Mouse (Mus musculus) cerebellum, adult 11 months (tissue): Measurements from ENCODE around the gene Ankrd34a.
"Not testable (repeated sequence)": the region's sequence is repeated elsewhere in the genome, so short reads cannot be mapped to it uniquely, and the experiment has no call there.

Source experiments
- DNase-seq: peaks from one replicate; pipeline ENCODE4 v3.0.0; 2022

Gene Ankrd34a

DNA sequence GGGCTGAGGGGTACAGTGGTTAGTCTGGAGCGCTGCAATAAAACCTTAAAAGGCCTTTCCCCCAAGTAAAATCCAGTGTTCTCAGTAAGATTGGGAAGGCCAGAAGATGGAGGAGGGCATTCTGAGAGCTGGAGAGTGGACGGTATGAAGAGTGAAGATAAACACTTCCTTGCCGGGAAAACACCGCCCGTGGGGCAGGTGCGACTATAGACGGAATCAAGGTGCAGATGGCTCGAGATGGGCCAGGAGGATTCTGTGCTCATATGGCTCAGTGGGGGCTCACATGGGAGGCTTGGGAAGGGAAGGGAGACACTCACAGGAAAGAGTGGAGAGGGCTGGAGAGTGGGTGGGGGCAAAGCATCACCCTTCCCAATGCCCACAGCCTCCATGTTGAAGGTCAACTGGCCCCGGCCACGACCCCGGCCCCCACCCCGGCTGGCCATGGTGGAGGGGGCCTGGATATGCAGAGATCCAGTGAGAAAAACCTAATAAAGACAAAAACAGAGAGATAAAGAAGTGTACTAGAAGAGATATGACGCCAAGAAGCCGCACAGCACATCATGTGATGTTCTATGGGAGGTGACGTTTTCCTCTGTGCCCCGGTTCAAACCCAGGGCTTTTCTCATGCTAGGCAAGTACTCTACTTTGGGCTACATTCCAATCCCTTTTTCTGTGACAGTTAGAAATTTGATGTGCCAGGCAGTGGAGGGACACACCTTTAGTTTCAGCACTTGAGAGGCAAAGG is 14.5 kb upstream of the Ankrd34a start:
- DNase-seq: no peak

DNA sequence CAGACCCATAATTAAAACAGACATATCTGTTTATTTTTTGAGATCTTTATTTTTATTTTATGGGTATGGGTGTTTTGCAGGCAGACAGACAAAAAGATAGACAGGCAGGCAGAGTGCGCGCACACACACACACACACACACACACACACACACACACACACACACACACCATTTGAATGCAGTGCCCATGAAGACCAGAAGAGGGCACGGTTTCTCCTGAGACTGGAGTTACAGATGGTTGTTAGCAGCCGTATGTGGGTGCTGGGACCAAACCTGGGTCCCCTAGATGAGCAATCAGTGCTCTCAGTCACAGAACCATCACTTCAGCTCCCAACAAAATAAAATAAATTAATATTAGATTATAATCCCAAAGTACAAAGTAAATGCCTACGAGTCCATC is 13.1 kb upstream of the Ankrd34a start:
- DNase-seq: no peak

DNA sequence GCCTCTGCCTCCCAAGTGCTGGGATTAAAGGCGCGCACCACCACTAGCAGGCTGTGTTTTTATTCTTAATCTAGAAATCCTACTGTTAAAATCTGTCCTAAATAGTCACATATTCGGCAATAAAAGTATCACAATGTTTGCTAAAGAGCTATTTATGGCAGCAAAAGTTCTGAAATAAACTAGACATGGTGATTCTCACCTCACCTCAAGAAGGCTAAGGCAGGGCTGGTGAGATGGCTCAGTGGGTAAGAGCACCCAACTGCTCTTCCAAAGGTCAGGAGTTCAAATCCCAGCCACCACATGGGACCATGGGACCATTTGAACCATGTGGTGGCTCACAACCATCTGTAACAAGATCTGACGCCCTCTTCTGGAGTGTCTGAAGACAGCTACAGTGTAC is 5.8 kb upstream of the Ankrd34a start:
- no peak for DNase-seq

DNA sequence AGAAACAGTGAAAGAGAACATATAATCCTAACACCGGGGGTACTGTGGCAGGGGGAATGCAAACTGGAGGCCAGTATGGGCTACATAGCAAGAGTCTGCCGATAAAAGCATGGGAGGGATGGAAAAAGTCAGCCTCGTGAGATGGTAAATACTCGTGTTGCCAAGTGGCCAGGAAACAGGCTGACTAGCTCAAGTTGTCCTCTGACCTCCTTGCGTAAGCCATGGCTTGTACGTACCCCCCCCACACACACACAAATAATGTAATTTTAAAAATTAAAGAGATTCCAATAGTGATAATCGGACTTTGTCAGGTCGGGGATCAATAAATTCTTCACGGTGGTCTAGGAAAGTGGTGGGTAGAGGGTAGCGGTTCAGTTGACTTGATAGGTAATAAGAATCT is 3.1 kb upstream of the Ankrd34a start:
- peak; percentile 45 for DNase-seq

DNA sequence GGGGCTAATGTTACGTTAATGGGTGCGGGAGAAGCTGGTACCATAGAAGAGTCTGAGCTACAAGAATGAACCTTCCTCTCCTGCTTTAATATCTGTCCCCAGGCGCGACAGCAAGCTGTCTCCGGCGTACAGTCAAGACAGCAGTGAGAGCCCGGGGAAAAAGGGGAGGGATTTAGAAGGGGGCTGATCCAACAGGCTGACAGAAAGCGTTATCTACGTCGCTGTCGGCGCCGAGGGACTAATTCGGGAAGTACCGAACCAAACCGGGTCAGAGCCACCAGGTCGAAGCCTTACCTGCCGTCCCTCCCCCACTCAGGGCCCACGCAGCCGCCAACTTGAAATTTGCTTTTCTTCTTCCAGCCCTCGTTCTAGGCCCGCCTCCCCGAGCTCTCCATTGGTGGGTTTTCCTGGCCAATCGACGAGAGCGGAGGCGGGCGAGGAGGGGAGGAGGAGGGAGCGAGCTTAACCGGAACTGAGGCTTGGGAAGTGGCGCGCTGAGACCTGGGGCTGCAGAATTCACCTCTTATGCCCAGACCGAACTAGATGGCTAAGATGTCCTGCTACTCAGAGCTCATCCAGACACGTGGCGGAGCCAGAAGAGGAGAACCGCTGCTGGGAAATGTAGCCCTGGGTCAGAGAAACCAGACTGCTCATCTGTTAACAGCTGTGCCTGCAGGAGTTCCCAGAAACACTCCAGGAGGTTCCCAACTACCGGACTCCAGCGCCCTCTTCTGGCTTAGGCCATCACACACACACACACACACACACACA is 2.5 kb upstream of the Ankrd34a start, which contains the start of gene Polr3gl:
TSS of gene Polr3gl (minus strand) at position 392 of the 771 bp plus-strand sequence.
- DNase-seq: peak; percentile 95

DNA sequence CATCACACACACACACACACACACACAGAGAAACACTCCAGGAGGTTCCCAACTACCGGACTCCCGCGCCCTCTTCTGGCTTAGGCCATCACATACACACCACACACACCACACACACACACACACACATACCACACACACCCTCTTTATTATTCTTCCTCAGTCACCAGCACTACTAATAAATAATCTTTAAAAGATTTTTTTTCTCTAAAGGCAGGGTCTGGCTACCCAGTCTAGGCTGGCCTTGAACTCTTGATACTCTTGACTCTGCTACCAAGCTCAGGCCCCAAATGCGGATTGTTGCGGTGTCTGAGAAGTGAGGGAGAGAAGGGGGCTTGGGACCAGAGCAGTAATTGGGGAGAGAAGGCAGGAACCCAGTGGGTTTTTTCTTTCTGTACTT is 1.6 kb upstream of the Ankrd34a start:
- no peak for DNase-seq

DNA sequence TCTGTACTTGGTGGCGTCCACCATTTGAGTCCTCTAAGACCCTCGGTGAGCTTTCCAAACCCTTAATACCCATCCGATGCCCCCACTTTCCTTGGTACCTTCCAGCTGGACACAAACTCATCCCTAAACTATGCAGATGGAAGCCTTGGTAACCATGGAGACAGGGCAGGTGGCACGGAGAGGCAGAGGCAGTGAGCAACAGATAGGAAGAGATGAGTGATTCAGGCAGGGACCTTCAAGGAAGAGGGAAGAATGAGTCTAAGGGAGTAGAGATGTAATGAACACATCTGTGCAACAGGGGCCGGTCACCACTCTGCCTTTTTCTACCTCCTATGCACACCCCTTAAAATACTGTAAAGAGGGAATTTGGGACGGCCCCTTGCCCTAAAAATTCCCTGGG is 775 bp upstream of the Ankrd34a start:
- DNase-seq: peak; percentile 46

DNA sequence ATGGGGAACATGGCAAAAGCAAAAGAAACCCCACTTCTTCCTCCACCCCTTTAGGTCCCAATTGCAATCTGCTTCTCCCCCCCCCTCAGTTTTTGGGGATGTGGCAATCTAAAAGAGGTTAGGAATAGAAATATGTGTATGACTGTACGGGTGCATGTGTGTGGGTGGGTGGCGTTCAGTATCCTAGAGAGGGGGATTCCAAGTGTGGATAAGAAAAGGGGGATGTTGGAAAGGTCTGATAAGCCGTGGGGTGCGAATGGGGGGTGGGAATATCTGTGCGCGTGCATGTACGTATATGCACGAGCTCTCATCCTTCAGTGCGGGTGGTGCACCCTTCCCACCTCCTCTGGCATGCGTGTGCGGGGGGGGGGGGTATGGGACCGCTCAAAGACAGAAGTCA is 419 bp downstream of the Ankrd34a start:
- DNase-seq: peak; percentile 40

DNA sequence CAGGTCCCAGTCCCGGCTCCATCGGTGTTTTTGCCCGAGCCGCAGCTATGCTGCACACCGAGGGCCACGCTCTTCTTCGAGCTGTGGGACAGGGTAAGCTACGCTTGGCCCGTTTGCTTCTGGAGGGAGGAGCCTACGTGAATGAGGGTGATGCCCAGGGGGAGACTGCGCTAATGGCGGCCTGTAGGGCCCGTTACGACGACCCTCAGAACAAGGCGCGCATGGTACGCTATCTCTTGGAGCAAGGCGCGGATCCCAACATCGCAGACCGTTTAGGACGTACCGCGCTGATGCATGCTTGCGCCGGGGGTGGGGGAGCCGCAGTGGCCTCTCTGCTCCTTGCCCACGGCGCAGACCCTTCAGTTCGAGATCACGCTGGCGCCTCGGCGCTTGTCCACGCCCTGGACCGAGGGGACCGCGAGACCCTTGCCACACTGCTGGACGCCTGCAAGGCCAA is 1.0 kb downstream of the Ankrd34a start:
- DNase-seq: peak; percentile 51

DNA sequence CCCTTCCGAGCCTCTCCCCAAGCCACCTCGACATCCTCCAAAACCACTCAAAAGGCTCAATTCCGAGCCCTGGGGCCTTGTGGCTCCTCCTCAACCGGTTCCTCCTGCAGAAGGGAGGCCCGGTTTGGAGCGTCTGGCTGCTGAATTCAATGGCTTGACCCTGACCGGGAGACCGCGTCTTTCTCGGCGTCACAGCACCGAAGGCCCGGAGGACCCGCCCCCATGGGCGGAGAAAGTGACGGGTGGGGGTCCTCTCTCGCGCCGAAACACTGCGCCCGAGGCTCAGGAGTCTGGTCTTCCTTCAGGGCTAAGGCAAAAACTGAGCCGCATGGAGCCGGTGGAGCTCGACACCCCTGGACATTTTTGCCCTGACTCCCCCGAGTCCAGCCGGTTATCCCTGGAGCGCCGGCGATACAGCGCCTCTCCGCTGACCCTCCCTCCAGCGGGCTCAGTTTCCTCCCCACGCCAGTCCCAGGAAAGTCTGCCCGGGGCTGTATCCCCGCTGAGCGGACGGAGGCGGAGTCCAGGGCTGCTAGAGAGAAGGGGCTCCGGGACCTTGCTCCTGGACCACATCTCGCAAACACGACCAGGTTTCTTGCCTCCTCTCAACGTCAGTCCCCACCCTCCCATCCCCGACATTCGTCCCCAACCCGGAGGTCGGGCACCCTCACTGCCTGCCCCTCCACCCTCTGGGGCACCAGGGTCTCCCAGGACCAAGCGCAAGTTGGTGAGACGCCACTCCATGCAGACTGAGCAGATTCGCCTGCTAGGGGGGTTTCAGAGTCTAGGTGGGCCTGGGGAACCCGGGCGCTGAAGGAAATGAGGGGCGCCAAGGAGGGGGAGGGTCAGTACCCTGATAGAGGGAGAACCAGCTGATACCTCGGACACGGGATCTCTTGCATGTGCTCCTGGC is 2.0 kb downstream of the Ankrd34a start:
- DNase-seq: peak; percentile 60

DNA sequence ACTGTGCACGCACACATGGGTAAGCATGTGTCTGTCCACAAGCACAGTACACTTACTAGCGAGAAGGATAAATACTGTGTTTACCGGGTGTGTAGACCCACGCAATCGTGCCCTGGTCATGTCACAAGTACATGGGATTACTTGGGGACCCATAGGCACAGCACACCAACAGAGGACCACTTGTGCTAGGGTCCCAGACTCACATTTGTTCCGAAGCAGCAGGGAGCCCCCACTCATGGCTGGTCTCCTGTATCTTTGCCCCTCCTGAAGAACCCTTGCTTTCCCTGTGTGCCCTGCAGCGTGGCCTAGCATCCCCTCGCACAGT is 2.6 kb downstream of the Ankrd34a start:
- DNase-seq: no peak

DNA sequence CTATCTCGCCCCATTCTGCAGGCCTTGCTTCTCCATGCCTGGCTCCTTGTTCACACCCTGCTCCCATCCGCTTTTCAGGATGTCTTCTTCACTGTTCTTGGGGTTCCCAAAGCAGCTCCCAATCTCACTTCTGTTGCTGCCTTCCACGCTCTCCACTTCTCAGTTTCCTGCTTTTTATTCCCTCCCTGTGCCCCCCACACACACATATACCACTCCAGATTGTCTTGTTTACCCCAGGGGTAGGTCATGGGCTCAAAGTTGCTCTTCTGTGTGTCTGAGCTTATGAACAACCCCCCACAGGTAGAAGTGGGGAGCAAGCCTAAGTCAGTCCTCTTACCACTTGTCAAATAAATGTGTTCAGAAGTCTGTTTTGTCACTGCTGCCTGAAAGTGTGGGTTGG is 3.0 kb downstream of the Ankrd34a start:
- DNase-seq: no peak

DNA sequence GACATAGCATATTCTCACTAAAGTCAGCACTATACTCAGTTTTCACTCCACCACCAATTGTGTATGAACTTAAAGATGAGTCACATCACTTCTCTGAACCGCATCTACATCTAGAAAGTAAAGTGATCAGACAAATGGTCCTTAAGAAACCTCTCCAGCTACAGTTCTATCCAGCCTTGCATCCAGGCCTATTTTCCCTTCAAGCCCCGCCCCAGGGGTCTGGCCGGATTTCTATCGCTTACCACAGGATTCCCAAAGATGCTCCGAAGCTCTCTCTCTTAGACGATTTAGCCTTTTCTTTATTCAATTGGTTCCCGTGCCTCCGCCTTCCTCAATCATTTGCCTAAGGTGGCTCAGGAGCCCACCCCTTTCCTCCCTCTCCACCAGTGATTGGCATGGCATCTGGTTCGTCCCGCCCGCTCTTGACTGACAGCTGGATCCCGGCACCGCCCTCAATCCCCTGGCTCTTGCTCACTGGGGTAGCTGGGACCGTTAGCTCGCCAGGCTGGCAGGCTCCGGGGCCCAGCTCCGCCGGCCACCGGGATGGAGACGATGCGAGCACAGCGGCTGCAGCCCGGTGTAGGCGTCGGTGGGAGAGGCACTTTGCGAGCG is 4.3 kb downstream of the Ankrd34a start, which contains the start of gene Lix1l:
TSS of gene Lix1l (plus strand) at position 511 of the 612 bp plus-strand sequence.
- DNase-seq: peak; percentile 90

DNA sequence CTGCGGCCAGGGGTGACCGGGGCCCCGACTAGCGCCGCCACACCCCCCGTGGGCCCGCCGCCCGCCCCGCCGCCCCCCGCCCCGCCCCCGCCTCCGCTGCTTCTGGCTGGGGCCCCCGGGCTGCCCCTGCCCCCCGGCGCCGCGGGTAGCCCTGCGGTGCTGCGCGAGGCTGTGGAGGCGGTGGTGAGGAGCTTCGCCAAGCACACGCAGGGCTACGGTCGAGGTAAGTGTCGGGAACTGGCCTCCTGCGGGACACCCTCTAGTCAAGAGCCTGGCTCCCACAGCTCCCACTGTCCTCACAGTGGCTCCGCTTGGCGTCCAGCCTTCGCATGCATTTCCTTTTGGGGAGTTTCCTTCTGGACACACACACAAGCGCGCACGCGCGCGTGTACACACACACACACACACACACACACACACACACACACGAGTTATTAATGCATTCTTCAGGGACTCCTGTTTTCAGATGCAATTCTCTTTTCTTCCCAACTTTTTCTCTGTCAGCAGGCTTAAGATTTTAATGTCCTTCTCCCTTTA is 4.9 kb downstream of the Ankrd34a start:
- peak; percentile 69 for DNase-seq

DNA sequence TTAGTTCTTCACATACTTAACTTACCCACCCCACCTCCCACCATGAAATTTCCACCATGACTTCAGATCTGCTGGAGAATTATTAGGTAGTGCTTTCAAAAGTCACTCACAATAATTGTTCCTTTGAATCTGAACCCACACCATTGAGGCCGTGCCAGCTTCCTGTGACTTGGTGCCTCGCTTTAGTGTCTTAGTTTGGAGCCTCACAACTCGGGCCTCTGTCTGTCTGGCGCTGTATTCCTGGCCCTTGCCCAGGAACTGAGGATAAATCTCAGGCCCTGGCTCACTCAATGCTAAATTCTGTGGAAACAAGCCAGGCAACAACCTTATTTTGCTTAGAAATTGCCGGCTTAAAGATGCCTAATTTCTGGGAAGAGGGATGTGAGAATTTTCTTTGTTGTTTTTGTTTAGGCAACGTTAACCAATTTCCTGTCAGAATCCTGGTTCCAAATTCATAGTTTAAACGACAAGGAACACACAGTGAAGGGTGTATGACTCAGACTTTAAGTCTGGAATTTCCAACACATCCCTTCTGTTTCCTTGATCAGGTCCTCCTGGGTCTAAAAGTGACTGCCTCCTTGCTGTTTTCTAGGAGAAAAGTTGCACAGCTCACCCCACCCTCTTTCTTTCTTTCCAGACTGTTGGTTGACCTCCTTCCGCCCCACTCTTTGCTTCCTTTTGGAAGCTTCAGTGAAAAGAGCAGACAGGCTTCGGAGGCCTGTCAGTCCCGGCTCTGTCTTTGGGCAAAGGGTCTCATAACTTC is 5.7 kb downstream of the Ankrd34a start:
- peak; percentile 42 for DNase-seq

DNA sequence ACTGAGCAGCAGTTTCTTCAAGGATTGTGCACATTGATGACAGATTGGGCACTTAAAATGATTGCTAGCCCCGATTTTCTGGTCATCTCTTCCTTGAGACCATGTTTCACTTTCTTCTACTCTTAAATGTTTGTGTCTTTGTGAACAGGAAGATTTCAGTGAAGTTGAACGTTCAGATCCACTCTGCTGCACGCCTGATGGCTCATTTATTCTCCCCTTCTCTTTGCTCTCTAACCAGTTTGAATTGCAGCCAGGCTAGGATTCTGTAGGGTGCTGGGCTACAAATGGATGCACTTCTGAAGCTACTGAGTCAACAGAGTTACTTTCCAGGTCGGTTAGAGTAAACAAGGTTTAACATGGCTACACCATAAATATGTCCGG is 6.3 kb downstream of the Ankrd34a start:
- no peak for DNase-seq

DNA sequence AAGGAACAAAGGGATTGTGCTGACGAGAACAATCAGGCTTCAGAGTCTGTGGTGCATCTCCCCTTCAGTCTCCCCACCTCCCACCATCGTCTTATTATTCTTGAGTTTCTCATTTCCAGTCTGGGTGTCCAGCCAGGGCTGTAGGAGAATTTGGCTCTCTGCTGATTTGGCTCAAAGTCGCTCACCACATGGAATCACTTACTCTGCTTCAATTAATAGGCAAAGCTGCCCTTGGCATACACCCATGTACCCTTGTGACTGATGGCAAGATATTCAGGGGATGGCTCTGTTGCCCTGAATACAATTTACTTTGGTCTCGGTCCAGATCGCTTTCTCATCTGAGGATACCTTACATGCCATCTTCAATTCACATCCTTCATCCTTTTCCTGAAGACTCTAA is 6.9 kb downstream of the Ankrd34a start:
- peak; percentile 47 for DNase-seq

DNA sequence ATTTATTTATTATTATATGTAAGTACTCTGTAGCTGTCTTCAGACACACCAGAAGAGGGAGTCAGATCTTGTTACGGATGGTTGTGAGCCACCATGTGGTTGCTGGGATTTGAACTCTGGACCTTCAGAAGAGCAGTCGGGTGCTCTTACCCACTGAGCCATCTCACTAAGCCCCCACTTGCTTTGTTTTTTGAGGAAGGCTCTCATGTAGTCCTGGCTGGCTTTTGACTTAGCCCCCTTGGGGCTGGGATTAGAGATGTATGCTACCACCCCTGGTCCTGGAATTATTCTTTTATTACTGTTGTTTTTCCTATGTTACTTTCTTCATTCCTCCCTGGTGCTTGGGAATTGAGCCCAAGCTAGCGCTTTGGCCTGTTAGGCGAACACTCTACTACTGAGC is 9.6 kb downstream of the Ankrd34a start:
- not testable (repeated sequence) for DNase-seq

DNA sequence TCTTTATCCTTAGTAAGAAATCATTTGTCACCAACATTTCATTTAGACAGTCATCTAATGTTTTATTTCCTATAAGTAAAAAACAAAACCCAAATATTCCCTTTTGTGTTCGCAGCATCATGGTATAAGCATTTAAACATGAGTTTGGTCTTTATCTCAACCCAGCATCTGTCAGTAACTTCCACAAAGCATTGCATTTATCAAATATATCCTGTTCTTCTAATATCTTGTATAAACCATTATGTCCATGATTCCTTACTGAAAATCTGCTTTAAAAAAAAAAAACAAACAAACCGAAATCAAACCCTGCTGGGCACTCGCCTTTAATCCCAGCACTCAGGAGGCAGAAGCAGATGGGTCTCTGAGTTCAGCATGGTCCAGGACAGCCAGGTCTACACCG is 10.2 kb downstream of the Ankrd34a start:
- DNase-seq: no peak

DNA sequence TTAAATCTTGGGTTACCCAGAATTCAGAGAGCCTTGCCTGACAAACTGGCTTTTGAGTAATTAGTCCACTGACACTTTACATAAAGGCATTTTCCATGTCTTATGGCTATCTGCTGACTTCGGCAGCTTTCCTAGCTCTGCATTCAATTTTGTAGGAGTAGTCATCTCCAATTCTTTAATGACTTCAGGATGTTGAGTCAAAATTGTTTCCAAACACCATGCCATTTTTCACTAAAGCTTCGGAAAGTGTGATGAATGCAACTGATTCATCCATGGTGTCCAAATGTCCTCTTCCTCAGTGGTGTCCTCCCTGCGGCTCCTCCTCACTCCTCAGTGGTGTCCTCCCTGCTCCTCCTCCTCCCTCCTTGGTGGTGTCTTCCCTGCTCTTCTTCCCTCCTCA is 21.5 kb downstream of the Ankrd34a start:
- DNase-seq: no peak

DNA sequence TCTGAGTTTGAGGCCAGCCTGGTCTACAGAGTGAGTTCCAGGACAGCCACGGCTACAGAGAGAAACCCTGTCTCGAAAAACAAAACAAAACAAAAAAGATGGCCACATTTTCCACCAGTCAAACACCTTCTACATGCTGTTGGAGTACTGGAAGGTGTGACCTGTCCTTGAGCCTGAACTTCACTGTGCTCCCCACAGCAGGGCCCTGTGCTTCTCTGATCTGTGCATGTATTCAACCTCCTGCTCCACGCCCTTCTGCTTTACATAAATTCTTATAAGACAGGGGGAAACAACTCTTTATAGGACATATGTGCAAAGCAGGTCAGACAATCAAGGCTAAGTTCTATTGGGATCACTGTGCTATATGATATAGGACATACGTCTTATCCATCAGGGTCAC is 26.8 kb downstream of the Ankrd34a start:
- DNase-seq: no peak
